In the genomic region with DNA sequence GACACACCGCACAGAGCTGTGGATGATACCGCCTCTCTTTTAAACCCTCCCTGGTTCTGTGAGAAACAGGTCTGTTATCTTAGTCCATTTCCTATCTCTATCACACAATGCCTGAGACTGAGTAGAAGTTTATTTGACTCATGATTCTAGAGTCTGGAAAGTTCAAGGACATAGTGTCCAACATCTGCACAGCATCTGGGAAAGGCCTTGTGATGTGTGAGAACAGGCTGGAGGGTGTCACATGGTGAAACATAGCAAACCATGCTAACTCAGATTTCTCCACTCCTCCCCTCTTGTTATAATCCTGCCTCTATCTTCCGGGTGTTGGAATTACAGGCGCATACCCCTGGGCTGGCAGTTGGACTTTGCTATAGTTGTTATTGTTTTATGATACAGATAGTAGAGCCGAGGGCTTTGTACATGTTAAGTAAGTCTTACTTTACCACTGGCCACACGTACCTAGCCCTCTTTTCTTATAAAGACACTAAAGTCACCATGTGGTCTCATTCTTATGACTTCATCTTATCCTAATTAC, we compare ENCODE assay signal across 20 mouse cellular contexts.
DNase-seq lines count a peak whose midpoint lies in the region; ATAC-seq and TF ChIP-seq lines count a peak whose summit lies in the region.
"Had no signal": no experiment of that assay in that cellular context is flagged by ENCODE, and none has a peak within 500 bp of the region (broad histone marks: within the 10 kb centered on the region; RNA-seq: fewer than 3 reads in every experiment).

No protein-coding gene starts in this region.

- H3K9me3 ChIP-seq in hindbrain, embryonic 10.5 days, result no peaks in the 10 kb centered on the region
- H3K9me3 ChIP-seq in hindbrain, postnatal 0 days (ENCODE audit: low read length), result no peaks in the 10 kb centered on the region
- H3K9me3 ChIP-seq in heart, postnatal 0 days (replicated peaks; ENCODE audit: control insufficient read depth, low read length), result no peaks in the 10 kb centered on the region
- H3K9me3 ChIP-seq in stomach, embryonic 16.5 days (replicated peaks; ENCODE audit: control insufficient read depth, low read length), result no peaks in the 10 kb centered on the region
- H3K9me3 ChIP-seq: embryonic facial prominence, embryonic 15.5 days; hindbrain, embryonic 13.5 days; limb, embryonic 13.5 days; stomach, embryonic 15.5 days had no signal

- no peak for ATAC-seq in hindbrain, postnatal 0 days
- peak; percentile 27; the same call in 1 of the 2 replicates for ATAC-seq in heart, postnatal 0 days (ENCODE audit: insufficient read depth, low read depth)
- peak; percentile 30; the same call in 1 of the 2 replicates for ATAC-seq in stomach, embryonic 16.5 days (ENCODE audit: insufficient read depth, low FRiP score)

- no peak for DNase-seq in gastrocnemius, adult 2 months
- no peak for DNase-seq in gastrocnemius, postnatal 10 days
- DNase-seq in hindbrain, embryonic 10.5 days (ENCODE audit: low spot score), result no peak
- no peak for DNase-seq in hindbrain, postnatal 0 days (ENCODE audit: low spot score)
- no peak for DNase-seq in heart, postnatal 0 days (ENCODE audit: low spot score)
- no peak for DNase-seq in thymus, postnatal 10 days (ENCODE audit: low spot score in 2 of 2)
- DNase-seq: adrenal gland, postnatal 36 days; cerebellum, adult 2 months; cerebellum, postnatal 36 days; kidney, adult 11 months; layer of hippocampus, postnatal 36 days; midbrain, embryonic 14.5 days; right cerebral cortex, postnatal 25 days had no signal

- intact Hi-C loops in gastrocnemius, adult 2 months (cut with DNase I), result no loop called here

- peak overlapping the region; percentile 78 for H3K27ac ChIP-seq in gastrocnemius, adult 2 months
- 0 out of 2 replicates have a peak overlapping the region, but pooled peaks have one; percentile 87 for H3K27ac ChIP-seq in hindbrain, embryonic 10.5 days
- H3K27ac ChIP-seq in hindbrain, postnatal 0 days, result no peak overlapping the region
- peak overlapping the region; percentile 56 for H3K27ac ChIP-seq in heart, postnatal 0 days (ENCODE audit: low read depth)
- H3K27ac ChIP-seq in stomach, embryonic 16.5 days (ENCODE audit: low read length), result no peak overlapping the region
- H3K27ac ChIP-seq: embryonic facial prominence, embryonic 15.5 days; limb, embryonic 13.5 days; liver, embryonic 14.5 days had no signal

- peaks cover 38% of the 10 kb centered on the region for H3K4me1 ChIP-seq in hindbrain, embryonic 10.5 days (replicated peaks)
- no peaks in the 10 kb centered on the region for H3K4me1 ChIP-seq in hindbrain, postnatal 0 days (ENCODE audit: insufficient read depth, low read length)
- H3K4me1 ChIP-seq in heart, postnatal 0 days (ENCODE audit: control insufficient read depth, insufficient read depth), result peaks cover 33% of the 10 kb centered on the region
- H3K4me1 ChIP-seq in stomach, embryonic 16.5 days (ENCODE audit: control insufficient read depth, insufficient read depth, low read length), result peaks cover 4% of the 10 kb centered on the region; the same call in 1 of the 2 replicates

- WGBS in hindbrain, embryonic 10.5 days, result 89% methylated on average over 6 of the region's 6 CpGs
- WGBS in hindbrain, postnatal 0 days, result 93% methylated on average over 6 of the region's 6 CpGs
- WGBS in heart, postnatal 0 days, result 76% methylated on average over 6 of the region's 6 CpGs
- 80% methylated on average over 6 of the region's 6 CpGs for WGBS in stomach, embryonic 16.5 days

- no peak overlapping the region for H3K4me3 ChIP-seq in gastrocnemius, adult 2 months
- H3K4me3 ChIP-seq in hindbrain, embryonic 10.5 days, result no peak overlapping the region
- no peak overlapping the region for H3K4me3 ChIP-seq in hindbrain, postnatal 0 days (ENCODE audit: low read length)
- H3K4me3 ChIP-seq in heart, postnatal 0 days (ENCODE audit: low read depth, low read length), result no peak overlapping the region
- H3K4me3 ChIP-seq in stomach, embryonic 16.5 days (replicated peaks; ENCODE audit: low read length), result no peak overlapping the region
- H3K4me3 ChIP-seq: embryonic facial prominence, embryonic 15.5 days; hindbrain, embryonic 13.5 days; limb, embryonic 13.5 days; stomach, embryonic 15.5 days had no signal

- H3K4me2 ChIP-seq in hindbrain, postnatal 0 days (ENCODE audit: low read depth, low read length), result no peak overlapping the region
- H3K4me2 ChIP-seq in heart, postnatal 0 days (ENCODE audit: low read depth, low read length), result no peak overlapping the region
- no peak overlapping the region for H3K4me2 ChIP-seq in stomach, embryonic 16.5 days (ENCODE audit: low read depth, low read length)
- H3K4me2 ChIP-seq: embryonic facial prominence, embryonic 15.5 days; hindbrain, embryonic 13.5 days; limb, embryonic 13.5 days; stomach, embryonic 15.5 days had no signal

- no peak for TF ChIP-seq CTCF in gastrocnemius, adult 2 months (IDR thresholded peaks at IDR 0.05)
- TF ChIP-seq CTCF in hindbrain, postnatal 0 days (IDR thresholded peaks at IDR 0.05; ENCODE audit: low read depth), result no peak
- TF ChIP-seq CTCF in heart, postnatal 0 days (IDR thresholded peaks at IDR 0.05; ENCODE audit: low read depth), result no peak

- no peaks in the 10 kb centered on the region for H3K36me3 ChIP-seq in hindbrain, embryonic 10.5 days
- H3K36me3 ChIP-seq in hindbrain, postnatal 0 days (ENCODE audit: insufficient read depth, low read length), result no peaks in the 10 kb centered on the region
- no peaks in the 10 kb centered on the region for H3K36me3 ChIP-seq in heart, postnatal 0 days (replicated peaks; ENCODE audit: control insufficient read depth, insufficient read depth, low read length)
- no peaks in the 10 kb centered on the region for H3K36me3 ChIP-seq in stomach, embryonic 16.5 days (ENCODE audit: control insufficient read depth, insufficient read depth, low read length)
- H3K36me3 ChIP-seq: embryonic facial prominence, embryonic 15.5 days; hindbrain, embryonic 13.5 days; limb, embryonic 13.5 days; stomach, embryonic 15.5 days had no signal

- no peaks in the 10 kb centered on the region for H3K27me3 ChIP-seq in hindbrain, embryonic 10.5 days (ENCODE audit: insufficient read depth, poor library complexity, severe bottlenecking)
- H3K27me3 ChIP-seq in hindbrain, postnatal 0 days (ENCODE audit: insufficient read depth, low read length), result no peaks in the 10 kb centered on the region
- no peaks in the 10 kb centered on the region for H3K27me3 ChIP-seq in heart, postnatal 0 days (ENCODE audit: control insufficient read depth, insufficient read depth, low read length)
- no peaks in the 10 kb centered on the region for H3K27me3 ChIP-seq in stomach, embryonic 16.5 days (ENCODE audit: control insufficient read depth, insufficient read depth, low read length)
- H3K27me3 ChIP-seq: CH12.LX; embryonic facial prominence, embryonic 15.5 days; hindbrain, embryonic 13.5 days; limb, embryonic 13.5 days; stomach, embryonic 15.5 days had no signal

- H3K9ac ChIP-seq in hindbrain, postnatal 0 days (replicated peaks; ENCODE audit: low read length), result no peak overlapping the region
- H3K9ac ChIP-seq in heart, postnatal 0 days (replicated peaks; ENCODE audit: low read depth, low read length), result no peak overlapping the region
- no peak overlapping the region for H3K9ac ChIP-seq in stomach, embryonic 16.5 days (ENCODE audit: low read length)
- H3K9ac ChIP-seq: embryonic facial prominence, embryonic 15.5 days; hindbrain, embryonic 13.5 days; limb, embryonic 13.5 days; liver, embryonic 14.5 days; stomach, embryonic 15.5 days had no signal

- TF ChIP-seq EP300 in heart, postnatal 0 days (IDR thresholded peaks at IDR 0.05; ENCODE audit: low read depth), result 0 out of 2 replicates have a peak, but pooled peaks have one; percentile 27

Comparison
In these comparisons a context has a peak if more than half of its experiments do, and no peak if none do; other contexts are left out.
1. H3K27ac ChIP-seq: peak in gastrocnemius, adult 2 months (single experiment), hindbrain, embryonic 10.5 days (single experiment) and heart, postnatal 0 days (single experiment); none in hindbrain, postnatal 0 days (single experiment) and stomach, embryonic 16.5 days (single experiment).